Mouse (Mus musculus) liver, adult 2 months (tissue): ENCODE data around the gene 1110025L11Rik. TPM values are rescaled to one million over a fixed set of nuclear protein-coding genes. Genes with fewer than 3 reads are reported as not detected.
"Not testable (repeated sequence)": the region's sequence is repeated elsewhere in the genome, so short reads cannot be mapped to it uniquely, and the experiment has no call there.

ENCODE experiments used
- DNase-seq: peaks from one replicate; pipeline ENCODE4 v3.0.0-alpha.2; 2011; ENCODE audit warnings: low read depth, low spot score; ENCODE audit errors: extremely low read depth
- H3K27ac ChIP-seq: fragments of 200-500 bp; replicated peaks from 2 replicates; pipeline ENCODE4 v1.5.1; 2012; ENCODE audit warnings: low read depth, mild to moderate bottlenecking, control low read depth, inconsistent platforms, low read length; ENCODE audit not compliant: insufficient read depth
- H3K27me3 ChIP-seq: fragments of 200-500 bp; 2 replicates; pipeline ENCODE4 v1.6.1; 2012; ENCODE audit warnings: mild to moderate bottlenecking, moderate library complexity, low read length, inconsistent platforms; ENCODE audit not compliant: control insufficient read depth, insufficient read depth
- H3K36me3 ChIP-seq: fragments of 200-500 bp; 2 replicates; pipeline ENCODE4 v1.6.1; 2012; ENCODE audit warnings: low read length, inconsistent platforms; ENCODE audit not compliant: control insufficient read depth, insufficient read depth
- H3K4me1 ChIP-seq: fragments of 200-500 bp; 2 replicates; pipeline ENCODE4 v1.6.1; 2011; ENCODE audit warnings: low read length; ENCODE audit not compliant: control insufficient read depth, insufficient read depth
- H3K4me3 ChIP-seq: fragments of 200-500 bp; 2 replicates; pipeline ENCODE4 v1.5.1; 2011; ENCODE audit warnings: low read depth, mild to moderate bottlenecking, control low read depth, low read length, moderate library complexity; ENCODE audit not compliant: insufficient read depth
- H3K79me2 ChIP-seq: fragments of 200-500 bp; 2 replicates; pipeline ENCODE4 v1.6.1; 2012; ENCODE audit warnings: inconsistent platforms, mild to moderate bottlenecking, low read length, moderate library complexity; ENCODE audit not compliant: control insufficient read depth, insufficient read depth
- H3K9ac ChIP-seq: fragments of 200-500 bp; 2 replicates; pipeline ENCODE4 v1.6.1; 2012; ENCODE audit warnings: low read depth, mild to moderate bottlenecking, control low read depth, inconsistent platforms, low read length
- CTCF ChIP-seq: fragments of 200-500 bp; IDR thresholded peaks from 2 replicates; pipeline ENCODE4 v1.5.1; 2011; ENCODE audit warnings: low read depth, low read length, control low read depth
- POLR2A ChIP-seq: fragments of 200-500 bp; IDR thresholded peaks from 2 replicates; pipeline ENCODE4 v1.6.1; 2011; ENCODE audit warnings: low read length, control low read depth; ENCODE audit not compliant: insufficient read depth; ENCODE audit errors: extremely low read depth
- WGBS: fragments of 180-500 bp; shearing (Covaris S2); methylation state at CpG from one replicate; pipeline ENCODE4 v1.1.7; 2018; 5-methylcytosine and 5-hydroxymethylcytosine counted together
- polyA plus RNA-seq: library from polyadenylated mRNA; depleted of rRNA; stranded (reverse); fragments of >200 nt; gene quantifications from 2 replicates; pipeline ENCODE4 v1.2.3, GENCODE M21; 2012; rRNA removed
- total RNA-seq: library from RNA; depleted of rRNA; stranded (reverse); fragments of >200 nt; gene quantifications from 2 replicates; pipeline ENCODE4 v1.2.3, GENCODE M21; 2014; rRNA removed

The 1110025L11Rik gene
- total RNA-seq: not detected in 2 replicates
- polyA plus RNA-seq: not detected in 2 replicates

- H3K79me2 ChIP-seq, H3K9ac ChIP-seq, H3K4me1 ChIP-seq, H3K4me3 ChIP-seq, DNase-seq, H3K27ac ChIP-seq, H3K36me3 ChIP-seq, H3K27me3 ChIP-seq: not testable (repeated sequence)
- WGBS: no CpG with 5 or more reads among the region's 2 CpGs
These were observed at the start of gene 1110025L11Rik for GRCm38 (mm10) chr16:89063902-89064301. TSS of gene 1110025L11Rik (minus strand) at chr16:89064002.

GRCm38 (mm10) chr16:89071041-89071440, 7.2 kb upstream of the 1110025L11Rik start:
- DNase-seq, H3K4me1 ChIP-seq, H3K4me3 ChIP-seq, H3K36me3 ChIP-seq, H3K27ac ChIP-seq, H3K27me3 ChIP-seq, H3K9ac ChIP-seq, H3K79me2 ChIP-seq: not testable (repeated sequence)
- 64% methylated on average over 2 of the region's 2 CpGs for WGBS

- Histone ChIP-seq H3K27ac (no peak within 1 kb of the TSS), H3K36me3 (no peaks in the 10 kb centered on the region), H3K79me2 (no peaks in the 10 kb centered on the region), H3K4me3 (no peak within 1 kb of the TSS), H3K9ac (no peak within 1 kb of the TSS), H3K27me3 (no peaks in the 10 kb centered on the region), H3K4me1 (no peaks in the 10 kb centered on the region)
- DNase-seq: no peak
- 79% methylated on average over 3 of the region's 3 CpGs for WGBS
- TF ChIP-seq CTCF (no peak), POLR2A (no peak)
These were observed 16.0 kb downstream of the 1110025L11Rik start, which contains the start of gene Krtap6-5 for GRCm38 (mm10) chr16:89047783-89048182. TSS of gene Krtap6-5 (minus strand) at chr16:89047883.

GRCm38 (mm10) chr16:89041372-89041771, 22.4 kb downstream of the 1110025L11Rik start, which contains the start of gene Gm10228:
TSS of gene Gm10228 (minus strand) at chr16:89041472.
- H3K79me2 ChIP-seq, H3K36me3 ChIP-seq, H3K4me1 ChIP-seq, H3K4me3 ChIP-seq, H3K27ac ChIP-seq, H3K9ac ChIP-seq, DNase-seq, H3K27me3 ChIP-seq: not testable (repeated sequence)
- 79% methylated on average over 2 of the region's 4 CpGs for WGBS

GRCm38 (mm10) chr16:89031399-89031798, 32.4 kb downstream of the 1110025L11Rik start, which contains the start of gene Krtap6-1:
TSS of gene Krtap6-1 (plus strand) at chr16:89031699.
- H3K9ac ChIP-seq, H3K4me1 ChIP-seq, DNase-seq, H3K36me3 ChIP-seq, H3K27me3 ChIP-seq, H3K4me3 ChIP-seq, H3K27ac ChIP-seq, H3K79me2 ChIP-seq: not testable (repeated sequence)
- WGBS: 87% methylated on average over 3 of the region's 3 CpGs

GRCm38 (mm10) chr16:89014984-89015383, 48.8 kb downstream of the 1110025L11Rik start, which contains the start of gene Gm10229:
TSS of gene Gm10229 (plus strand) at chr16:89015284.
- not testable (repeated sequence) for H3K27ac ChIP-seq, H3K79me2 ChIP-seq, H3K4me3 ChIP-seq, H3K9ac ChIP-seq, H3K4me1 ChIP-seq, DNase-seq, H3K27me3 ChIP-seq, H3K36me3 ChIP-seq
- 86% methylated on average over 2 of the region's 3 CpGs for WGBS
